Mouse (Mus musculus) G1E (cell line): Measurements from ENCODE around the gene Brip1.

ENCODE experiments used
- CTCF ChIP-seq: IDR thresholded peaks from 2 replicates; pipeline ENCODE4 v1.5.1; 2012; ENCODE audit warnings: low read depth, low read length, inconsistent platforms, mixed read lengths
- GATA1 ChIP-seq: IDR thresholded peaks from 2 replicates; pipeline ENCODE4 v1.6.1; 2012; ENCODE audit warnings: borderline replicate concordance, low read length, inconsistent platforms, mixed read lengths

DNA sequence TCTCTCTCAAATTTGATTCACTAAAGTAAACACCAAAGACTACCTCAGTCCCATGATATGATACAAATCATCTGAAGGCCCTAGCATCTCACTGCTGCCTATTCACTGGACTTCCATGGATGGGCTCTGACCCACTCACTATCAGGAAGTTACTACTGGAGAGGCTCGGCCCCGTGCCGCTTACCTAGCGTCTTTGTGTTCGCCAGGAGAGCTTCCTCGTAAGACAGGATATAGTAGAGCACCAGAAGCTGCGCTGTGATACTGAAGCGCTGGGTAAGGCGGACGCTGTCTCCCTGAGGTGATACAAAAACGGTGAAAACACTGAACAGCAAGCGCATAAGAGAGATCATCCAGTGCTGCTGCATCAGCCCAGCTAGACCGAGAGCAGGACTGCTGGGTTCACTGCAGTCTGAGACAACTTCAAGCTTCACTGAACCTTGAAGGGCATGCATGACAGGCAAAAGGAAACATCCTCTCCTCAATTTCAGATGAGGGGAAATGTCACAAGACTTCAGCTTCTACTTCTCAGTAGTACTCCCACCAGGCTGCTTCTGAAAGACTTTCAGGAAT lies 30.9 kb upstream of the Brip1 start:
- no peak for TF ChIP-seq CTCF
- no peak for TF ChIP-seq GATA1
